Mouse (Mus musculus) kidney, embryonic 14.5 days (tissue): Measurements from ENCODE around the gene Hoxa10. TPM values are rescaled to one million over a fixed set of nuclear protein-coding genes. Genes with fewer than 3 reads are reported as not detected.

ENCODE experiments used
- ATAC-seq: fragments of 200-750 bp; cut with Nextera tagmentation; 2 replicates; pipeline ENCODE4 v1.8.0; 2017; ENCODE audit warnings: moderate number of reproducible peaks, mild to moderate bottlenecking, moderate TSS enrichment, moderate library complexity; ENCODE audit not compliant: low FRiP score, low TSS enrichment
- H3K27ac ChIP-seq: fragments of 300-500 bp; sonication (generic); 2 replicates; pipeline ENCODE4 v1.5.1; 2014; ENCODE audit warnings: low read depth, mild to moderate bottlenecking, low read length, moderate library complexity, mixed read lengths
- H3K27me3 ChIP-seq: fragments of 300-500 bp; sonication (generic); 2 replicates; pipeline ENCODE4 v1.6.1; 2014; ENCODE audit warnings: mild to moderate bottlenecking, low read length; ENCODE audit not compliant: control insufficient read depth, insufficient read depth
- H3K36me3 ChIP-seq: fragments of 300-500 bp; sonication (generic); 2 replicates; pipeline ENCODE4 v1.6.1; 2014; ENCODE audit warnings: low read length, mixed read lengths; ENCODE audit not compliant: control insufficient read depth, insufficient read depth
- H3K4me1 ChIP-seq: fragments of 300-500 bp; sonication (generic); 2 replicates; pipeline ENCODE4 v1.6.1; 2014; ENCODE audit warnings: low read length, mixed read lengths; ENCODE audit not compliant: control insufficient read depth, insufficient read depth
- H3K4me2 ChIP-seq: fragments of 300-500 bp; sonication (generic); replicated peaks from 2 replicates; pipeline ENCODE4 v1.6.1; 2014; ENCODE audit warnings: low read depth, mild to moderate bottlenecking, low read length
- H3K4me3 ChIP-seq: fragments of 300-500 bp; sonication (generic); 2 replicates; pipeline ENCODE4 v1.5.1; 2014; ENCODE audit warnings: mild to moderate bottlenecking, low read length
- H3K9ac ChIP-seq: fragments of 300-500 bp; sonication (generic); 2 replicates; pipeline ENCODE4 v1.6.1; 2014; ENCODE audit warnings: low read depth, mild to moderate bottlenecking, low read length, moderate library complexity
- H3K9me3 ChIP-seq: fragments of 300-500 bp; sonication (generic); 2 replicates; pipeline ENCODE4 v1.6.1; 2016; ENCODE audit warnings: low read length; ENCODE audit not compliant: control insufficient read depth
- WGBS: fragments of 180-500 bp; shearing (Covaris S2); extraction: QIAGEN DNeasy Blood & Tissue Kit; methylation state at CpG from one replicate; pipeline ENCODE4 v1.1.7; 2014; 5-methylcytosine and 5-hydroxymethylcytosine counted together
- polyA plus RNA-seq: library from polyadenylated mRNA; unstranded; fragments of >200 nt; fragmentation: Nextera tagmentation; extraction: Ambion mirVana; gene quantifications from 2 replicates; pipeline ENCODE4 v1.2.1, GENCODE M21; 2014

Hoxa10 gene
- polyA plus RNA-seq, 1 experiment from 2014 or later, result 186 TPM

DNA sequence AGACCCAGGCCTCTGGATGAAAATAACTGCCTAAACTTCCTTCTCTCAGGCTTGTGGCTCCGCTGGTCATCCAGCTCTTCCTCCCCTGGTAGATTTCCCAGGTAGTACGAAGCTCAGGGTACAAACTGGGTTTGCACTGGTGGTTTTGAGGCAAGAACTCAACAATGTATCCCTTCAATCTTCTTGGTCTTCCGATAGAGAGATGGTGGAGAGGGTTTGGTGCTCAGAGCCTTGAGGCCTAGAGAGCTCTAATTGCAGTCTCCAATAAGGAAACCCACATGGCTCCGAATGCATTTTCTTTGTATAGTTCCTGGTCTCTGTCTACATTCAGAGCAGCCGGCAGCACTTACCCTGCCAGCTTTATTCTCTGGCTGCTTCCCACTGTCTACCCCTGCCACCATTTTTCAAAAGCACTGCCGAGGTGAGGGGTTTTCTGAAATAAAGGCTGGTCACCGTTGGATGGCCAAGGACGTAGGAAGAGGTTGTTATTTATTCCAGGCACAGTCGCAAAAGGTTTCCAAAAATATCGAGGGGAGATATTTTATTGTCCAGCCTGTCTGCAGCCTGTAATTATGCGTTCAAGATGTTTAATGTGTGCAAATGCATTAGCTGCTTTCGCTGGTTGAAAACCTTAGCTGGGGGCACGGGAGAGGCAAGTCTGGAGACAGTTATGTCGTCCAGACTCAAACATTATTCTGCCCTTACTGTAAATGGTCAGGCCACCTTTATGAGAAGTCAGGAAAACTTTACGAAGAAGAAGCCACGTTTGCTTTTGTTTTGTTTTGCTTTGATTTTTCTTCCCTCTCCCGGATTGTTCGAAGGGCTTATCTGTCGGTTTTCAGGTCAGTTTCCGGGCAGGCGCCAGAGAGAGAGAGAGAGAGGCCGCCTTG lies 32.4 kb upstream of the Hoxa10 start:
- no peak for ATAC-seq
- no peaks in the 10 kb centered on the region for H3K4me1 ChIP-seq

DNA sequence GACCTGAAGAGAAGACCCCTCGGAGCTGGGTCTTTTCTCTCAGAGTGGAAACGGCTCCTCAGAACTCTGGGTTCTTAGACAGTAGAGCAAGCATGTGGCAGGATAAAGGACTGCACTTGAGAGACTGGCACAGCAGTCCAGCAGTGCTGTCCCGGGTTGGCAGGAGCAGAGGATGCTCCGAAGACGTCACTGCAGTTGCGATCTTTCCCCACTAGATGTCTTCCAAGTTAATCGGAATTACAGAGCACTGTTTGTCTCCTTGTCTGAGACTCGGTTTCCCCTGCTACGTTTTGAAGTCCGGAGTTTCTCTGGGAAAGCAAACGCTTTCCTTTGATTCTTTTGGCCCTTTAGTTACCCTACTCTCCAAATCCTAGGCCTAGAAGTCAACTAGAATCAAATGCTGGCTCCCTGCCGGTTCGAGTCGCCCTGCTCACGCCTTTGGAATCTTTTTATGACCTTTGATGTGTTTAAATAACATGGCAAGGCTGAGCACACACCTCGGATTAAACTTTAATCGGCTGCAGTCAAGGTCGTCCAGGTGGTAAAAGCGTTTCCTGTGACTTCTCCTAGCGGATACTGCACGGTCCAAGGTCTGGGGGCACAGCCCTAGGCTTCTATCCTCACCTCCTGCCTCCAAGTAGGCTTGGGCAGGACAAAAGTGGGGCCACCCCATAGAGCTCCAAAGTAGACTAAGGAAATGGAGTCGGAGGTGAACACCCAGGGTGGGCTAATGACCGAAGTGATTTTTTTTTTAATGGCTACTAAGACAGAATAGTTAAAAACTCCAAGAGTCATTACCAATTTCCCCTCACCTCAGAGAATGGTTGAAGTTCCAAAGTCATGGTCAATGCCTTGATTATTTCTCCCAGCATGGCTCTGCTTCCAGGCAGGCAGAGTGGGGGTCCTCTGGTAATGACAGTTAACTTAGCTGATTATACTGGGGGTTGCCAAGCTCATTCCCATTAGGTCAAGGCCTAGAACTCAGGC lies 30.1 kb upstream of the Hoxa10 start:
- no peak overlapping the region for H3K9ac ChIP-seq
- 5% methylated on average over 23 of the region's 23 CpGs for WGBS
- no peaks in the 10 kb centered on the region for H3K4me1 ChIP-seq
- no peak overlapping the region for H3K4me2 ChIP-seq
- 0 out of 2 replicates have a peak, but pooled peaks have one; percentile 55 for ATAC-seq
- H3K27me3 ChIP-seq, result peaks cover 82% of the 10 kb centered on the region
- no peak overlapping the region for H3K4me3 ChIP-seq
- no peak overlapping the region for H3K27ac ChIP-seq
- H3K9me3 ChIP-seq, result no peaks in the 10 kb centered on the region
- no peaks in the 10 kb centered on the region for H3K36me3 ChIP-seq

More for the DNA sequence above, 32.4 kb upstream of the Hoxa10 start:
- Histone ChIP-seq H3K36me3 (no peaks in the 10 kb centered on the region), H3K27ac (no peak overlapping the region), H3K27me3 (peaks cover 89% of the 10 kb centered on the region), H3K9me3 (no peaks in the 10 kb centered on the region), H3K9ac (no peak overlapping the region), H3K4me2 (no peak overlapping the region), H3K4me3 (no peak overlapping the region)
- WGBS, result 7% methylated on average over 22 of the region's 22 CpGs

DNA sequence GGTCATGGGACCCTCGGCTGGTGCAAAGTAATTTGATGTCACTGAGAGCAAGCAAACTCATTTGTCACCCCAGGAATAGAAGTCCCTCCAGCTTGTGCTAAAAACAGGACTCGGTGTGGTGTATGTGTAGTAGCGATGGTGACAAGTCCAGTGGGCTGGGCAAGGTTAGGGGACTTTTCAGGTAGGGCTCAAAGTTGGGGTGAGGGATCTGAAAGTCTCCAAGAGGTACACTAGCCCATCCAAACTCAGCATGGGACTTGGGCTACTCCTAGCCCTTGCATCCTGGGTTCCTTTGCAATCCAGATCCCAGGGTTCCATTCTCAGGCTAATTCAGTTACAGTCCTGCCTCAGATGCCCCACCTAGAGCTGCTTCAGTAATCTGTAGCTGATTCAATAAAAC lies 28.1 kb upstream of the Hoxa10 start:
- Histone ChIP-seq H3K36me3 (no peaks in the 10 kb centered on the region), H3K27ac (no peak overlapping the region), H3K9ac (no peak overlapping the region), H3K4me1 (no peaks in the 10 kb centered on the region), H3K9me3 (no peaks in the 10 kb centered on the region), H3K4me2 (no peak overlapping the region), H3K27me3 (peaks cover 87% of the 10 kb centered on the region), H3K4me3 (no peak overlapping the region)
- no peak for ATAC-seq
- WGBS, result 1% methylated on average over 3 of the region's 3 CpGs

DNA sequence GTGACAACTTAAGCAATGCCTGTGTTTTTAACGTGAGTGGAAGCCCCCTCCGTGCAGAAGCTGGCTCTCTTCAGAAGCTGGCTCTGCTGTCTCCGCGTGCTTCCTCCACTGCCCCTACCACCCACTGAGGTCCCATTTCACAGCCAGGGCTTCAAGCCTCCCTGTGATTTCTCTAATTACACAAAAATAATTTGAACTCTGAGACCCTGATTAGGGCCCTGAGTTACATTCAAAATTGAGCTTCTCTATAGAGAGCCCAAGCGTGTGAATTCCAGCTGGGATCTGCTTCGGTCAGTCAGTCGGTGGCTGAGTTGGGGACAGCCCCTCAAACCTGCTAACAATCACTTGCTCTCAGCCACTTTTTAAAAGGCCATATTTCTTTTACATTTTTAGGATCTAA lies 27.7 kb upstream of the Hoxa10 start:
- Histone ChIP-seq H3K4me3 (no peak overlapping the region), H3K27me3 (peaks cover 87% of the 10 kb centered on the region), H3K4me2 (no peak overlapping the region), H3K27ac (no peak overlapping the region), H3K9me3 (no peaks in the 10 kb centered on the region), H3K9ac (no peak overlapping the region), H3K36me3 (no peaks in the 10 kb centered on the region), H3K4me1 (no peaks in the 10 kb centered on the region)
- WGBS, result 5% methylated on average over 7 of the region's 7 CpGs
- no peak for ATAC-seq

DNA sequence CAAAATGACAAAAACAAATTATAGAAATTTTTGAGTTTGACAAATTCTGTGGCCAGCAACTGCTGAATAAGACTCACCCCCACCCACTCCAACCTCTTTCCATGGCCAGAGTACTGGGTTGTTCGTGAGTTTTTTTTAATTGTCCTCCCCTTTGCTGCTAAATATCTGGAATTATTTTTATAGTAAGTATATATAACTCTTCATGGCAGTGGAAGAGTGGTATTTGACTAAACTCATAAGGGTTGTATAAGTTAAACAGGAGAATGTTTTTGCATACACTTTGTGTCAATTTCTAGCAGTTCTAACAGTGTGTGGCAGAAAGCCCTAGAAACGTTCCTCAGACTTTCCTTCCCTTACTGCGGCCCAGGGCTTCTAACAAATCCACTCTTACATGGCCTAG lies 27.0 kb upstream of the Hoxa10 start:
- Histone ChIP-seq H3K9me3 (no peaks in the 10 kb centered on the region), H3K27ac (no peak overlapping the region), H3K9ac (no peak overlapping the region), H3K4me3 (no peak overlapping the region), H3K4me2 (no peak overlapping the region), H3K36me3 (no peaks in the 10 kb centered on the region), H3K27me3 (peaks cover 85% of the 10 kb centered on the region), H3K4me1 (no peaks in the 10 kb centered on the region)
- WGBS, result 3% methylated on average over 3 of the region's 3 CpGs
- no peak for ATAC-seq

DNA sequence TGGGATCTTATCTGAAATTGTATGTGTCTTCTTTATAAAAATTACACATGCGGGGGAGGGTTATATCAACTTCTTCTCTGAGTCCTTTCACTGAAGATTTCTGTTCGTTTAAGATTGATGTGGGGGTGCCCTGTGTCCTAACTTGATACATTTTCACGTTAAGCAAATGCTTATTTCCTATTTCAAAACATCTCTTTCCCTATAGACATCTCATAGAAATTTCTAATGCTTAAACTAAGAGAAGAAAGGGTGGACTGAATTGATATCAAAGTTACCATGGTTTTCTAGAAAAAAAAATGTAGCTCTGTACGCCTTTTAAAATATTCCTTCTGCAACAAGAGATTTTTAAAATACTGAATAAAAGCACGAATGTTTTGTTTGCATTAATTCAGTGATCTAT lies 26.6 kb upstream of the Hoxa10 start:
- ATAC-seq, result no peak
- peaks cover 85% of the 10 kb centered on the region for H3K27me3 ChIP-seq
- H3K9ac ChIP-seq, result no peak overlapping the region
- no peak overlapping the region for H3K27ac ChIP-seq
- no peaks in the 10 kb centered on the region for H3K4me1 ChIP-seq
- H3K4me3 ChIP-seq, result no peak overlapping the region
- H3K4me2 ChIP-seq, result no peak overlapping the region
- no peaks in the 10 kb centered on the region for H3K36me3 ChIP-seq
- no peaks in the 10 kb centered on the region for H3K9me3 ChIP-seq
- WGBS, result 17% methylated on average over 5 of the region's 5 CpGs

DNA sequence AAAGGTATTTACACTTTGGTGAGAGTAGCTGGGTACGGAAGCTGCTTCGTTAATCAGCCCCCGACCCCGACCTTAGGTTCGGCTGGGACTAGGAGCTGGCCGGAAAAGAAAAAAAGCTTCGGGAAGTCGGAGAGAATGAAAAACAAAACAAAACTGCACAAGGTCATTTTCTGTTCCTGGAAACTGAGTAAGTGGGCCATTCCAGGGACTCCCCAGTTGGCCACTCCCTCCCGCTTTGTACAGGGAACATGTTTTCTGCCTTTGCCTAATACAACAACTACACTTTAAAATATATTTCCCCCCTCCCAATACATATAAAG lies 26.0 kb upstream of the Hoxa10 start:
- Histone ChIP-seq H3K4me1 (no peaks in the 10 kb centered on the region), H3K9me3 (no peaks in the 10 kb centered on the region), H3K27me3 (peaks cover 87% of the 10 kb centered on the region), H3K27ac (no peak overlapping the region), H3K36me3 (no peaks in the 10 kb centered on the region), H3K4me2 (no peak overlapping the region), H3K4me3 (no peak overlapping the region), H3K9ac (no peak overlapping the region)
- WGBS, result under 1% methylated on average over 9 of the region's 9 CpGs
- ATAC-seq, result no peak

DNA sequence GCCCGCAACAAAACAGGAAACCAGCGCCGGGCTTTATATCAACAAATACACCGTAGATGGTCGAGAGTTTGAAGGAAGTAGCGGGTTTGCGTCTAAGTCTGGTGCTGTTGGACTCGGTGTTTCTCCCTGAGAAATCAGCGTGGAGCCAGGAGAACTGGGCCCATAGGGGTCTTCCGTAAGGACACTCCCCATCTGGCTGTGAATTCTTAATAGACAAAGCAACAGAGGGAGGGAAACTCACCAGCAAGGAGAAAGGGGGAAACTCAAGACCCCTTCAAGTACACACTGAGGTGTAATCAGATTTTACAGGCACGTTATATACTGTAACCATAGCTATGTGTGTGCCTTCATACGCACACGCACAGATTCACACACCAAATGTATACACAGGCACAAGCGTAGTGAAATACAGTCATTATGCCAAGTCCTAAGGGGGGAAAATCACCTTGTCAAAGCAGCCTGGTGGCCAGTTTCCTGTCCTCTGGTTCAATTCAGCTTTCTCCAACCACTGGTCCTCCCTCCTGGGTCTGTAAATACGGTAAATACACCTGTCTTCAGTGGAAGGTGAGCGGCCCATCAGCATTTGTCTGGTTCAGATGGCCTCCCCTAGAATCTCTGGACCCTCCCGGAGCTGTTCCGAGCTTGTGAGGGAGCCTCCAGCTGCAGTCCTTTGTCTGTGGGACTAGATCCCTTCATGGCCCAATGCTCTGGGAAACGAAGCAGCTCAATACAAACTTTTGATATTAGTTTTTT lies 25.4 kb upstream of the Hoxa10 start:
- Histone ChIP-seq H3K9ac (no peak overlapping the region), H3K4me2 (no peak overlapping the region), H3K9me3 (no peaks in the 10 kb centered on the region), H3K36me3 (no peaks in the 10 kb centered on the region), H3K4me3 (no peak overlapping the region), H3K4me1 (no peaks in the 10 kb centered on the region), H3K27me3 (peaks cover 86% of the 10 kb centered on the region), H3K27ac (no peak overlapping the region)
- ATAC-seq, result no peak
- 1% methylated on average over 19 of the region's 19 CpGs for WGBS
